Mouse (Mus musculus) kidney, adult 2 months (tissue): Measurements from ENCODE around the gene 1700092M07Rik. TPM values are rescaled to one million over a fixed set of nuclear protein-coding genes. Genes with fewer than 3 reads are reported as not detected.

Experiments
- DNase-seq: peaks from one replicate; pipeline ENCODE4 v3.0.0; 2021
- H3K27ac ChIP-seq: fragments of 200-500 bp; 2 replicates; pipeline ENCODE4 v1.5.1; 2012; ENCODE audit warnings: low read depth, low read length, control low read depth, inconsistent platforms; ENCODE audit not compliant: insufficient read depth
- H3K27me3 ChIP-seq: fragments of 200-500 bp; replicated peaks from 2 replicates; pipeline ENCODE4 v1.6.1; 2012; ENCODE audit warnings: mild to moderate bottlenecking, moderate library complexity, low read length, inconsistent platforms; ENCODE audit not compliant: control insufficient read depth, insufficient read depth
- H3K36me3 ChIP-seq: fragments of 200-500 bp; 2 replicates; pipeline ENCODE4 v1.6.1; 2012; ENCODE audit warnings: mild to moderate bottlenecking, moderate library complexity, low read length, inconsistent platforms; ENCODE audit not compliant: control insufficient read depth, insufficient read depth
- H3K4me1 ChIP-seq: fragments of 200-500 bp; 2 replicates; pipeline ENCODE4 v1.6.1; 2011; ENCODE audit warnings: low read length; ENCODE audit not compliant: control insufficient read depth, insufficient read depth
- H3K4me3 ChIP-seq: fragments of 200-500 bp; 2 replicates; pipeline ENCODE4 v1.5.1; 2011; ENCODE audit warnings: mild to moderate bottlenecking, low read depth, low read length, control low read depth; ENCODE audit not compliant: insufficient read depth
- CTCF ChIP-seq: fragments of 200-500 bp; conservative IDR thresholded peaks from 2 replicates; pipeline ENCODE4 v1.5.1; 2011; ENCODE audit warnings: low read depth, mild to moderate bottlenecking, control low read depth, low read length, moderate library complexity, mixed read lengths; ENCODE audit not compliant: insufficient read depth, insufficient read length
- POLR2A ChIP-seq: fragments of 200-500 bp; IDR thresholded peaks from one replicate; pipeline ENCODE4 v1.6.1; 2011; ENCODE audit warnings: low read depth, low read length, control low read depth
- WGBS: fragments of 180-500 bp; shearing (Covaris S2); methylation state at CpG from one replicate; pipeline ENCODE4 v1.1.7; 2018; 5-methylcytosine and 5-hydroxymethylcytosine counted together
- polyA plus RNA-seq: library from polyadenylated mRNA; depleted of rRNA; stranded (reverse); fragments of >200 nt; gene quantifications from 2 replicates; pipeline ENCODE4 v1.2.3, GENCODE M21; 2012

The 1700092M07Rik gene
- polyA plus RNA-seq, 1 experiment = 0.39 TPM

GRCm38 (mm10) chr19:8735389-8736159 lies 4.9 kb upstream of the 1700092M07Rik start, which contains the start of gene Wdr74:
TSS of gene Wdr74 (plus strand) at chr19:8735827.
- under 1% methylated on average over 32 of the region's 32 CpGs for WGBS
- TF ChIP-seq CTCF = no peak
- TF ChIP-seq POLR2A = peak; percentile 72
- H3K27me3 ChIP-seq = no peaks in the 10 kb centered on the region
- H3K4me1 ChIP-seq = peaks cover 4% of the 10 kb centered on the region; the same call in 1 of the 2 replicates
- DNase-seq = peak; percentile 96
- H3K27ac ChIP-seq = peak within 1 kb of the TSS; percentile 70
- peak within 1 kb of the TSS; percentile 94 for H3K4me3 ChIP-seq
- no peaks in the 10 kb centered on the region for H3K36me3 ChIP-seq

- Histone ChIP-seq H3K4me1 (peaks cover 7% of the 10 kb centered on the region; the same call in 1 of the 2 replicates), H3K27ac (no peak overlapping the region), H3K36me3 (no peaks in the 10 kb centered on the region), H3K4me3 (peak overlapping the region; percentile 94), H3K27me3 (no peaks in the 10 kb centered on the region)
- WGBS = 2% methylated on average over 11 of the region's 11 CpGs
- DNase-seq = no peak
- TF ChIP-seq CTCF (no peak), POLR2A (no peak)
These were observed 4.4 kb upstream of the 1700092M07Rik start for GRCm38 (mm10) chr19:8736160-8736467.

DNA sequence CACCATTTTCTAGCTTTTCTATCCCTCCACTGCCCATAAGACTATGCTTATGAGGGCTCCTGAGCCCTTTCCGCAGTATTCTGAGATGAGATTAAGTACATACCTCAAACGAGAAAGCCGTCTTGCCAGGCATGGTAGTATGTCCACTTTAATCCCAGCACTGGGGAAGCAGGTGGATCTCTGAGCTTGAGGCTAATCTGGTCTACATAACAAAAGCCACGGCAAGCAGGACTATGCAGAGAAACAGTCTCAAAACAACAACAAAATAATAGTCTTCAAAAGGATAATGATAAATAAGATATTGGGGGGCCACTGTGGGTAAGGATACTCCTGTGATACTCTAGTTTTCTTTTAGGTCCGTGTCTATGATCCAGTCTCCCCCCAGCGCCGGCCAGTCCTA lies 1.6 kb upstream of the 1700092M07Rik start:
- no peak for DNase-seq
- no peak for TF ChIP-seq POLR2A
- TF ChIP-seq CTCF = no peak
- 89% methylated on average over 7 of the region's 7 CpGs for WGBS
- no peak overlapping the region for H3K4me3 ChIP-seq
- H3K36me3 ChIP-seq = peaks cover 1% of the 10 kb centered on the region; the same call in 1 of the 2 replicates
- no peaks in the 10 kb centered on the region for H3K27me3 ChIP-seq
- H3K27ac ChIP-seq = no peak overlapping the region
- H3K4me1 ChIP-seq = peaks cover 14% of the 10 kb centered on the region; the same call in 1 of the 2 replicates

GRCm38 (mm10) chr19:8739646-8740045 lies 872 bp upstream of the 1700092M07Rik start:
- WGBS = 93% methylated on average over 6 of the region's 6 CpGs
- TF ChIP-seq CTCF (no peak), POLR2A (no peak)
- H3K27ac ChIP-seq = no peak overlapping the region
- peaks cover 1% of the 10 kb centered on the region; the same call in 1 of the 2 replicates for H3K36me3 ChIP-seq
- no peak overlapping the region for H3K4me3 ChIP-seq
- H3K4me1 ChIP-seq = peaks cover 14% of the 10 kb centered on the region; the same call in 1 of the 2 replicates
- no peaks in the 10 kb centered on the region for H3K27me3 ChIP-seq
- no peak for DNase-seq

DNA sequence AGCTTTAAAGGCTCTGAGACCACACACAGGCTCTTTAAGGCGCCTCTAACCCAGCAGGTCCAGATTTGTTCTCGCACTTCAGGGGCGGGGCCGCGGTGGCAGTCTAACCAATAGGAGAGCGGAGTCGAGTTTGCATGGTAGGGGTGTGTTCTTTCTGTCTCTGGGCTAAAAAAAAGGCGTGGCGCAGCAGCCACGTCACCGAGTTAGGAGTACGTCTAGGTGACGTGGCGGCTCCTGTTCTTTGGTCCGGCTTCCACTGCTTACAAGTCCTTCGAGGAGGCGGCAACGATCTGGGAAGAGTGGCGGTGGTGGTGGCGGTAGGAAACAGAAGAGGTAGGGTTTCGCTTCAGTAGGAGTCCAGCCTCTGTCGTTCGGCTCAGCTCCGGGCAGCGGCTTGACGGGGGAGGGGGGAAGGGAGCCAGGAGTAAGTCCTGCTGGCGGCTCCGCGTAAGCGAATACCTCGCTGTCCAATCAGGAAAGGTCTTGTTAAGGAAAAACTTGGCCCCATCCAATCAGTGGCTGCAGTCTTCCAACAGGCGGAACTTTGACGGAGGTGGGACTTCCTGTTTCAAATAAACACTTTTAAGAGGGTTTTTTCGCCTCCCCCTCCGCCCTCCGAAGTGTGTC lies 838 bp downstream of the 1700092M07Rik start, which contains the start of gene Stx5a:
Stx5a (plus strand) TSS at position 171 of the 627 bp plus-strand sequence.
- H3K27me3 ChIP-seq = no peaks in the 10 kb centered on the region
- peak within 1 kb of the TSS; percentile 75 for H3K4me3 ChIP-seq
- H3K27ac ChIP-seq = peak within 1 kb of the TSS; percentile 90
- H3K4me1 ChIP-seq = peaks cover 14% of the 10 kb centered on the region; the same call in 1 of the 2 replicates
- TF ChIP-seq POLR2A (peak; percentile 35), CTCF (no peak)
- DNase-seq = peak; percentile 99
- H3K36me3 ChIP-seq = peaks cover 1% of the 10 kb centered on the region; the same call in 1 of the 2 replicates
- WGBS = under 1% methylated on average over 36 of the region's 36 CpGs

DNA sequence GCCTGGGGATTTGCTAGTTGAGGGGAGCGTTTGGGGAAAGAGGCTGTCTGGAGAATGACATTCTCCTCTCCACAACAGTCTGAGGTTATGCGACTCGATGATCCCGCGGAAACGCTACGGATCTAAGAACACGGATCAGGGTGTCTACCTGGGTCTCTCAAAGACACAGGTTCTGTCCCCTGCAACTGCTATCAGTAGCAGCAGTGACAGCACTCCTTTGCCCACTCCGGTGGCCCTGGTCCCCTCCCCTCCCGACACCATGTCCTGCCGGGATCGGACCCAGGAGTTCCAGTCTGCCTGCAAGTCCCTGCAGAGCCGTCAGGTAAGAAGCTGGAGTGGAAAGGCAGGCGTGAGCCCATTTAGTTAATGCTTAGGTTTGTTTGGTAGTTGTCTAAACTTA lies 1.7 kb downstream of the 1700092M07Rik start:
- H3K4me3 ChIP-seq = peak overlapping the region; percentile 75
- DNase-seq = no peak
- H3K4me1 ChIP-seq = peaks cover 14% of the 10 kb centered on the region; the same call in 1 of the 2 replicates
- peak overlapping the region; percentile 56 for H3K27ac ChIP-seq
- peaks cover 1% of the 10 kb centered on the region; the same call in 1 of the 2 replicates for H3K36me3 ChIP-seq
- 4% methylated on average over 14 of the region's 14 CpGs for WGBS
- TF ChIP-seq POLR2A = no peak
- TF ChIP-seq CTCF = no peak
- no peaks in the 10 kb centered on the region for H3K27me3 ChIP-seq

GRCm38 (mm10) chr19:8745382-8745781 lies 4.9 kb downstream of the 1700092M07Rik start:
- Histone ChIP-seq H3K36me3 (peaks cover 4% of the 10 kb centered on the region), H3K4me1 (peaks cover 12% of the 10 kb centered on the region; the same call in 1 of the 2 replicates), H3K27ac (no peak overlapping the region), H3K27me3 (no peaks in the 10 kb centered on the region), H3K4me3 (no peak overlapping the region)
- no peak for TF ChIP-seq CTCF
- TF ChIP-seq POLR2A = no peak
- DNase-seq = no peak
- WGBS = 91% methylated on average over 1 of the region's 1 CpGs
